Mouse (Mus musculus): ENCODE data around the gene Pafah1b2. TPM values are rescaled to one million over a fixed set of nuclear protein-coding genes. Genes with fewer than 3 reads are reported as not detected.
A peak's percentile ranks its signal among the peaks of the same experiment; 100 is the strongest.

Gene Pafah1b2
- polyA plus RNA-seq, 1 experiment = 12.8 TPM

GRCm38 (mm10) chr9:45936883-45937282 lies 75.6 kb downstream of the Pafah1b2 start:
- Histone ChIP-seq H3K4me3 (ENCODE audit: low read depth, low read length) (no peak overlapping the region), H3K4me1 (ENCODE audit: control insufficient read depth, insufficient read depth, insufficient read length, low read length) (peaks cover 11% of the 10 kb centered on the region), H3K27me3 (ENCODE audit: control insufficient read depth, insufficient read depth, low read length) (no peaks in the 10 kb centered on the region), H3K27ac (ENCODE audit: insufficient read depth, low read depth, low read length) (0 out of 2 replicates have a peak overlapping the region, but pooled peaks have one; percentile 49), H3K36me3 (ENCODE audit: control insufficient read depth, insufficient read depth, low read length) (peaks cover 33% of the 10 kb centered on the region)
- no peak for TF ChIP-seq POLR2A (IDR thresholded peaks at IDR 0.05; ENCODE audit: low read depth, low read length)
- peak; percentile 63; the same call in 1 of the 2 replicates for TF ChIP-seq CTCF (IDR thresholded peaks at IDR 0.05; ENCODE audit: extremely low read depth, insufficient read length, insufficient replicate concordance, low read depth, low read length)
- WGBS = 14% methylated on average over 3 of the region's 3 CpGs

- TF ChIP-seq CTCF (IDR thresholded peaks at IDR 0.05; ENCODE audit: extremely low read depth, insufficient read length, insufficient replicate concordance, low read depth, low read length) (no peak), POLR2A (IDR thresholded peaks at IDR 0.05; ENCODE audit: low read depth, low read length) (no peak)
- WGBS = 39% methylated on average over 21 of the region's 21 CpGs
Measured at GRCm38 (mm10) chr9:45935628-45936210, 76.8 kb downstream of the Pafah1b2 start, which contains the start of gene Tagln. TSS of gene Tagln (minus strand) at chr9:45936058.

GRCm38 (mm10) chr9:45932571-45933415 lies 79.7 kb downstream of the Pafah1b2 start:
- Histone ChIP-seq H3K27me3 (ENCODE audit: control insufficient read depth, insufficient read depth, low read length) (no peaks in the 10 kb centered on the region), H3K4me3 (ENCODE audit: low read depth, low read length) (peak overlapping the region; percentile 37), H3K36me3 (ENCODE audit: control insufficient read depth, insufficient read depth, low read length) (peaks cover 37% of the 10 kb centered on the region), H3K4me1 (ENCODE audit: control insufficient read depth, insufficient read depth, insufficient read length, low read length) (peaks cover 15% of the 10 kb centered on the region), H3K27ac (ENCODE audit: insufficient read depth, low read depth, low read length) (peak overlapping the region; percentile 61)
- TF ChIP-seq POLR2A (IDR thresholded peaks at IDR 0.05; ENCODE audit: low read depth, low read length) (no peak), CTCF (IDR thresholded peaks at IDR 0.05; ENCODE audit: extremely low read depth, insufficient read length, insufficient replicate concordance, low read depth, low read length) (no peak)
- WGBS = 18% methylated on average over 11 of the region's 11 CpGs

More at GRCm38 (mm10) chr9:45935628-45936210, 76.8 kb downstream of the Pafah1b2 start, which contains the start of gene Tagln:
- Histone ChIP-seq H3K27ac (ENCODE audit: insufficient read depth, low read depth, low read length) (peak within 1 kb of the TSS; percentile 66), H3K27me3 (ENCODE audit: control insufficient read depth, insufficient read depth, low read length) (no peaks in the 10 kb centered on the region), H3K4me1 (ENCODE audit: control insufficient read depth, insufficient read depth, insufficient read length, low read length) (peaks cover 15% of the 10 kb centered on the region), H3K4me3 (ENCODE audit: low read depth, low read length) (peak within 1 kb of the TSS; percentile 40), H3K36me3 (ENCODE audit: control insufficient read depth, insufficient read depth, low read length) (peaks cover 30% of the 10 kb centered on the region)

GRCm38 (mm10) chr9:45931958-45932357 lies 80.5 kb downstream of the Pafah1b2 start:
- peak overlapping the region; percentile 61 for H3K27ac ChIP-seq (ENCODE audit: insufficient read depth, low read depth, low read length)
- no peaks in the 10 kb centered on the region for H3K27me3 ChIP-seq (ENCODE audit: control insufficient read depth, insufficient read depth, low read length)
- no peak overlapping the region for H3K4me3 ChIP-seq (ENCODE audit: low read depth, low read length)
- H3K36me3 ChIP-seq (ENCODE audit: control insufficient read depth, insufficient read depth, low read length) = peaks cover 46% of the 10 kb centered on the region
- TF ChIP-seq CTCF (IDR thresholded peaks at IDR 0.05; ENCODE audit: extremely low read depth, insufficient read length, insufficient replicate concordance, low read depth, low read length) (no peak), POLR2A (IDR thresholded peaks at IDR 0.05; ENCODE audit: low read depth, low read length) (no peak)
- peaks cover 15% of the 10 kb centered on the region for H3K4me1 ChIP-seq (ENCODE audit: control insufficient read depth, insufficient read depth, insufficient read length, low read length)
- WGBS = 23% methylated on average over 1 of the region's 1 CpGs

- Histone ChIP-seq H3K4me3 (ENCODE audit: low read depth, low read length) (no peak overlapping the region), H3K4me1 (ENCODE audit: control insufficient read depth, insufficient read depth, insufficient read length, low read length) (peaks cover 15% of the 10 kb centered on the region), H3K36me3 (ENCODE audit: control insufficient read depth, insufficient read depth, low read length) (peaks cover 63% of the 10 kb centered on the region), H3K27ac (ENCODE audit: insufficient read depth, low read depth, low read length) (no peak overlapping the region), H3K27me3 (ENCODE audit: control insufficient read depth, insufficient read depth, low read length) (no peaks in the 10 kb centered on the region)
- TF ChIP-seq POLR2A (IDR thresholded peaks at IDR 0.05; ENCODE audit: low read depth, low read length) (no peak), CTCF (IDR thresholded peaks at IDR 0.05; ENCODE audit: extremely low read depth, insufficient read length, insufficient replicate concordance, low read depth, low read length) (no peak)
- WGBS = 86% methylated on average over 5 of the region's 5 CpGs
Measured at GRCm38 (mm10) chr9:45929285-45929684, 83.2 kb downstream of the Pafah1b2 start.

- no peak overlapping the region for H3K4me3 ChIP-seq (ENCODE audit: low read depth, low read length)
- TF ChIP-seq POLR2A (IDR thresholded peaks at IDR 0.05; ENCODE audit: low read depth, low read length) (no peak), CTCF (IDR thresholded peaks at IDR 0.05; ENCODE audit: extremely low read depth, insufficient read length, insufficient replicate concordance, low read depth, low read length) (no peak)
- H3K36me3 ChIP-seq (ENCODE audit: control insufficient read depth, insufficient read depth, low read length) = peaks cover 63% of the 10 kb centered on the region
- H3K27me3 ChIP-seq (ENCODE audit: control insufficient read depth, insufficient read depth, low read length) = no peaks in the 10 kb centered on the region
- WGBS = 71% methylated on average over 1 of the region's 1 CpGs
- no peaks in the 10 kb centered on the region for H3K4me1 ChIP-seq (ENCODE audit: control insufficient read depth, insufficient read depth, insufficient read length, low read length)
- H3K27ac ChIP-seq (ENCODE audit: insufficient read depth, low read depth, low read length) = peak overlapping the region; percentile 71
Measured at GRCm38 (mm10) chr9:45919895-45920294, 92.6 kb downstream of the Pafah1b2 start.
